Mouse (Mus musculus): Measurements from ENCODE around the gene Cphx3. TPM values are rescaled to one million over a fixed set of nuclear protein-coding genes. Genes with fewer than 3 reads are reported as not detected.
A peak's percentile ranks its signal among the peaks of the same experiment; 100 is the strongest.
"Not testable (repeated sequence)": the region's sequence is repeated elsewhere in the genome, so short reads cannot be mapped to it uniquely, and the experiment has no call there.

Gene Cphx3
- polyA plus RNA-seq, 1 experiment from 2014 or later: not detected

GRCm38 (mm10) chr14:26206926-26207247 is 124.8 kb downstream of the Cphx3 start, which contains the start of gene Tmem254b:
TSS of gene Tmem254b (minus strand) at chr14:26207041.
- not testable (repeated sequence) for H3K9me3 ChIP-seq (ENCODE audit: low read length); H3K27me3 ChIP-seq (ENCODE audit: insufficient read depth, low read length); DNase-seq; H3K4me1 ChIP-seq (ENCODE audit: insufficient read depth); H3K9ac ChIP-seq (replicated peaks); H3K4me3 ChIP-seq (ENCODE audit: low read depth, low read length); H3K36me3 ChIP-seq (replicated peaks; ENCODE audit: insufficient read depth, low read length); H3K4me2 ChIP-seq (ENCODE audit: low read depth, low read length); H3K27ac ChIP-seq (ENCODE audit: low read depth)
- WGBS (ENCODE audit: insufficient replicate concordance): no CpG with 5 or more reads among the region's 10 CpGs
- peak; percentile 88 for ATAC-seq

- H3K9ac ChIP-seq (replicated peaks); DNase-seq; H3K36me3 ChIP-seq (replicated peaks; ENCODE audit: insufficient read depth, low read length); H3K27ac ChIP-seq (ENCODE audit: low read depth); H3K4me1 ChIP-seq (ENCODE audit: insufficient read depth); H3K27me3 ChIP-seq (ENCODE audit: insufficient read depth, low read length); H3K9me3 ChIP-seq (ENCODE audit: low read length); H3K4me3 ChIP-seq (ENCODE audit: low read depth, low read length); H3K4me2 ChIP-seq (ENCODE audit: low read depth, low read length): not testable (repeated sequence)
- ATAC-seq: peak; percentile 99
- no CpG with 5 or more reads among the region's 5 CpGs for WGBS (ENCODE audit: insufficient replicate concordance)
These were observed 134.3 kb downstream of the Cphx3 start for GRCm38 (mm10) chr14:26216233-26217000.

- no CpG with 5 or more reads among the region's 2 CpGs for WGBS (ENCODE audit: insufficient replicate concordance)
- ATAC-seq: peak; percentile 87
These were observed 155.1 kb downstream of the Cphx3 start for GRCm38 (mm10) chr14:26237183-26237582.

GRCm38 (mm10) chr14:26257756-26258617 is 175.9 kb downstream of the Cphx3 start, which contains the start of gene Duxbl3:
TSS of gene Duxbl3 (plus strand) at chr14:26257962.
- H3K9me3 ChIP-seq (ENCODE audit: low read length); H3K36me3 ChIP-seq (replicated peaks; ENCODE audit: insufficient read depth, low read length); H3K4me3 ChIP-seq (ENCODE audit: low read depth, low read length); H3K27ac ChIP-seq (ENCODE audit: low read depth); ATAC-seq; H3K4me2 ChIP-seq (ENCODE audit: low read depth, low read length); H3K9ac ChIP-seq (replicated peaks); H3K4me1 ChIP-seq (ENCODE audit: insufficient read depth); DNase-seq; H3K27me3 ChIP-seq (ENCODE audit: insufficient read depth, low read length): not testable (repeated sequence)
- no CpG with 5 or more reads among the region's 25 CpGs for WGBS (ENCODE audit: insufficient replicate concordance)

More at GRCm38 (mm10) chr14:26237183-26237582, 155.1 kb downstream of the Cphx3 start:
- not testable (repeated sequence) for H3K27me3 ChIP-seq (ENCODE audit: insufficient read depth, low read length); DNase-seq; H3K4me2 ChIP-seq (ENCODE audit: low read depth, low read length); H3K9ac ChIP-seq (replicated peaks); H3K27ac ChIP-seq (ENCODE audit: low read depth); H3K9me3 ChIP-seq (ENCODE audit: low read length); H3K4me3 ChIP-seq (ENCODE audit: low read depth, low read length); H3K4me1 ChIP-seq (ENCODE audit: insufficient read depth); H3K36me3 ChIP-seq (replicated peaks; ENCODE audit: insufficient read depth, low read length)

GRCm38 (mm10) chr14:26258729-26259128 is 176.6 kb downstream of the Cphx3 start:
- H3K27ac ChIP-seq (ENCODE audit: low read depth); H3K36me3 ChIP-seq (replicated peaks; ENCODE audit: insufficient read depth, low read length); H3K4me3 ChIP-seq (ENCODE audit: low read depth, low read length); H3K9ac ChIP-seq (replicated peaks); H3K9me3 ChIP-seq (ENCODE audit: low read length); H3K4me2 ChIP-seq (ENCODE audit: low read depth, low read length); ATAC-seq; H3K4me1 ChIP-seq (ENCODE audit: insufficient read depth); DNase-seq; H3K27me3 ChIP-seq (ENCODE audit: insufficient read depth, low read length): not testable (repeated sequence)
- WGBS (ENCODE audit: insufficient replicate concordance): no CpG with 5 or more reads among the region's 6 CpGs

Other genes starting within 250 kb of the Cphx3 start
- 13.1 and 13.9 TPM in 2 replicates for gene Anxa11, start 240.1 kb upstream of the Cphx3 start, polyA plus RNA-seq (2015; fragmentation: Nextera tagmentation; extraction: Ambion mirVana)
- not detected in 2 replicates for gene Plac9a, start 179.2 kb upstream of the Cphx3 start, polyA plus RNA-seq (2015; fragmentation: Nextera tagmentation; extraction: Ambion mirVana)
- 2.4 and 2.6 TPM in 2 replicates for gene Tmem254a, start 154.6 kb upstream of the Cphx3 start, polyA plus RNA-seq (2015; fragmentation: Nextera tagmentation; extraction: Ambion mirVana)
- 0.06 and 0.12 TPM in 2 replicates for gene Cphx1, start 144.0 kb upstream of the Cphx3 start, polyA plus RNA-seq (2015; fragmentation: Nextera tagmentation; extraction: Ambion mirVana)
- not detected in 2 replicates for gene Duxbl1, start 103.7 kb upstream of the Cphx3 start, polyA plus RNA-seq (2015; fragmentation: Nextera tagmentation; extraction: Ambion mirVana)
- gene Gm9780, start 39.6 kb upstream of the Cphx3 start, polyA plus RNA-seq (2015; fragmentation: Nextera tagmentation; extraction: Ambion mirVana): 5.4 and 7.9 TPM in 2 replicates
- 34.7 and 41.0 TPM in 2 replicates for gene Tmem254c, start 14.9 kb upstream of the Cphx3 start, polyA plus RNA-seq (2015; fragmentation: Nextera tagmentation; extraction: Ambion mirVana)
- gene Cphx2, start 781 bp upstream of the Cphx3 start, polyA plus RNA-seq (2015; fragmentation: Nextera tagmentation; extraction: Ambion mirVana): not detected in 2 replicates
- 0.08 TPM in 1 of 2 replicates, not detected in the other for gene Duxbl2, start 36.1 kb downstream of the Cphx3 start, polyA plus RNA-seq (2015; fragmentation: Nextera tagmentation; extraction: Ambion mirVana)
- gene Plac9b, start 100.2 kb downstream of the Cphx3 start, polyA plus RNA-seq (2015; fragmentation: Nextera tagmentation; extraction: Ambion mirVana): 8.6 and 11.2 TPM in 2 replicates
- 30.3 and 32.9 TPM in 2 replicates for gene Tmem254b, start 124.7 kb downstream of the Cphx3 start, polyA plus RNA-seq (2015; fragmentation: Nextera tagmentation; extraction: Ambion mirVana)
- not detected in 2 replicates for gene Duxbl3, start 175.7 kb downstream of the Cphx3 start, polyA plus RNA-seq (2015; fragmentation: Nextera tagmentation; extraction: Ambion mirVana)